Mouse (Mus musculus) layer of hippocampus, adult 18-20 months (tissue): ENCODE results near the gene Neurl4. TPM values are rescaled to one million over a fixed set of nuclear protein-coding genes. Genes with fewer than 3 reads are reported as not detected.

Experiments
- DNase-seq, 2 experiments: peaks; one replicate each; pipeline ENCODE4 v3.0.0; 2022; ENCODE audit warnings: low spot score in 2 of 2
- total RNA-seq, 2 experiments: library from RNA; stranded (reverse); gene quantifications; 2 replicates each; pipeline ENCODE4 v1.2.3; 2021

The Neurl4 gene
- total RNA-seq, 2 experiments from 2014 or later = 108 to 114 TPM

- peak; percentile 35 to 57 for DNase-seq
Measured at GRCm38 (mm10) chr11:69880853-69881603, 19.8 kb upstream of the Neurl4 start, which contains the start of gene Kctd11. Gene Kctd11 (minus strand): TSS chr11:69881406.

GRCm38 (mm10) chr11:69881787-69882670 is 18.8 kb upstream of the Neurl4 start:
- no peak for DNase-seq

GRCm38 (mm10) chr11:69883066-69883465 is 17.8 kb upstream of the Neurl4 start:
- DNase-seq = no peak

GRCm38 (mm10) chr11:69883527-69884151 is 17.2 kb upstream of the Neurl4 start:
- no peak for DNase-seq

- no peak for DNase-seq
Measured at GRCm38 (mm10) chr11:69884240-69884639, 16.6 kb upstream of the Neurl4 start.

GRCm38 (mm10) chr11:69884663-69885062 is 16.2 kb upstream of the Neurl4 start:
- no peak for DNase-seq

GRCm38 (mm10) chr11:69886907-69887635 is 13.8 kb upstream of the Neurl4 start:
- DNase-seq = no peak

- DNase-seq = peak in 1 of 2 experiments; percentile 34
Measured at GRCm38 (mm10) chr11:69891482-69891881, 9.4 kb upstream of the Neurl4 start.

GRCm38 (mm10) chr11:69894671-69895070 is 6.2 kb upstream of the Neurl4 start:
- DNase-seq = no peak

GRCm38 (mm10) chr11:69895291-69895690 is 5.6 kb upstream of the Neurl4 start, which contains the start of gene Acap1:
Gene Acap1 (minus strand): TSS chr11:69895539.
- no peak for DNase-seq

GRCm38 (mm10) chr11:69899870-69900269 is 1.0 kb upstream of the Neurl4 start:
- DNase-seq = no peak

- peak; percentile 97 to 99 for DNase-seq
Measured at GRCm38 (mm10) chr11:69901406-69901846, 554 bp downstream of the Neurl4 start.

GRCm38 (mm10) chr11:69901993-69902392 is 1.1 kb downstream of the Neurl4 start:
- DNase-seq = no peak

- no peak for DNase-seq
Measured at GRCm38 (mm10) chr11:69902972-69903371, 2.1 kb downstream of the Neurl4 start.

GRCm38 (mm10) chr11:69904311-69904710 is 3.4 kb downstream of the Neurl4 start:
- DNase-seq = no peak

GRCm38 (mm10) chr11:69908645-69909044 is 7.8 kb downstream of the Neurl4 start:
- DNase-seq = no peak

- no peak for DNase-seq
Measured at GRCm38 (mm10) chr11:69909174-69909573, 8.3 kb downstream of the Neurl4 start.

- DNase-seq = no peak
Measured at GRCm38 (mm10) chr11:69910177-69910576, 9.3 kb downstream of the Neurl4 start.

- DNase-seq = no peak
Measured at GRCm38 (mm10) chr11:69910781-69911560, 10.1 kb downstream of the Neurl4 start.

- DNase-seq = no peak
Measured at GRCm38 (mm10) chr11:69911701-69912100, 10.8 kb downstream of the Neurl4 start.
